Mouse (Mus musculus): Measurements from ENCODE around the gene Siglec1.
"Not testable (repeated sequence)": the region's sequence is repeated elsewhere in the genome, so short reads cannot be mapped to it uniquely, and the experiment has no call there.

Siglec1 gene

GRCm38 (mm10) chr2:131052043-131052442, 34.5 kb downstream of the Siglec1 start:
- no peak for DNase-seq

- DNase-seq = no peak
These were observed 40.5 kb downstream of the Siglec1 start for GRCm38 (mm10) chr2:131046025-131046424.

DNA sequence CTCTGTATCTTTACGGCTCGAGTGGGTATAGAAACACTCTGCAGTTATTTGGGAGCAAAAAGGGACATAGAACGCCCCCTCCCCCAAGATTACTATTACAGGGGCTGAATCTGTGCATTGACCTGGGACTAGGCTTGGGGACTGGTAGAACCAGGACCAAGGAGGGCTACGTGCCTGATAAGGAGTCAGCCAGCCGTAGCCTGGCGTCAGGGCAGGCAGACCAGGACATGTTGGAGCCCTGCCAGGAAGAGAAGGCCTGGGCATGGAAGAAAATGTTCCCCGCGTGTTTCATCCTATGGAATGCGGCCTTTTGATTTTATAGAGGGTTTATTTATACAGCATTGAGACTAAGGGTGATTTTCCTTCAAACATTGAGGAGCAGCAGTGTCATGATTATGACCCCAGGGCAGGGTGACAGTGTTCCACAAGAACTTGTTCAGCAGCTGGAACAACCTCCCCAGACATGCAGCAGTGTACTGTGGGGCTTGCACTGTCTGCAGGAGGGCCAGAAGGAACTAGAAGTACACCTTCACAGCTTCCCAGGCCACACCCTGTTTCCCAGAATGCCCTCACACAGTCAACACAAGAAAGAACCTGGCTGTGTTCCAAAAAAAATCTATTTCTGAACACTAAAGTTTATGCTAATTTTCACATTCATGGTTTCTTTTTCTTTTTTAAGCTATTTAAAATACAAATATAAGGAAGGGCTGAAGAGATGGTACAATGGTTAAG, 41.4 kb downstream of the Siglec1 start:
- peak in 1 of 2 experiments; percentile 5 for DNase-seq

DNA sequence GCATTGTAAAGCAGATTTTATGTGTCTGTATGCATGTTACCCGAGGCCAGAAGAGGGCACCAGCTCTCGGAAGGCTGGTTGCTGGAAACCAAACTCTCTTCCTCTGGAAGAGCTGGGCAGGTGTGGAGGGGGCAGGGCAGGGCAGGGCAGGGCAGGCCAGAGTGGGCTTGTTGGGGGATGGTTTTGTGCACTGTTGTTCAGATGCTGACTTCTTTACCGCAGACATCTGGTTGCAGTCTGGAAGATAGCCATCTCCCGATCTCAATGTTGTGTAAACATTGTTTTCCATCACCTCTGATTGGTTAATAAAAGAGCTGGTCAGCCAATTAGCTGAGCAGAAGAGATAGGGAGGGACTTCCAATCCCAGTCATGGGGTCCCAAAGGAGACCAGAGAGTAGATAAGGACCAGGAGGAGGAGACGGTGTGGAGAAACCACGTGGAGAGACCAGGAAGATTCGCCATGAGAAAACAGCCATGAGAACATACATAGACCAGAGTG, 42.2 kb downstream of the Siglec1 start:
- peak in 1 of 2 experiments; percentile 5 for DNase-seq

DNA sequence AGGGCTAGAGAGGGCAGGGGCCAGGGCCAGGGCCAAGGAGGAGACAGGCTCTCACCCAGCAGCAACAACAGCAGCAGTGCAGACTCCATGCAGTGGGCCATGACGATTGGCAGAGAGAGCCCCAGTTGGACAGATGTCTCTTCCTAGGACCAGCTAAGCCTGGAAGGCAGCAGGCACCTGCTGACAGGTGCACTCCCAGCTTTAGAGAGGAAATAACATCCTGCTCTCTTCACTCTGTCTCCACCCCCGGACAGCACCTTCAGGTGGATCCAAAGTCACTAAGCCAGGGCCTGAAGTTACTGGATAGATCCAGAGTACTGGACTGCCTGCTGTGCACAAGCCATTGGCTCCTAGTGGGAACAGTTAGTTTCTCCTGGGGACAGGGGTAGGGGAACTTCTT, 43.6 kb downstream of the Siglec1 start, which contains the start of gene Gfra4:
Gene Gfra4 (minus strand): TSS at position 101 of the 400 bp plus-strand sequence.
- DNase-seq = no peak

DNA sequence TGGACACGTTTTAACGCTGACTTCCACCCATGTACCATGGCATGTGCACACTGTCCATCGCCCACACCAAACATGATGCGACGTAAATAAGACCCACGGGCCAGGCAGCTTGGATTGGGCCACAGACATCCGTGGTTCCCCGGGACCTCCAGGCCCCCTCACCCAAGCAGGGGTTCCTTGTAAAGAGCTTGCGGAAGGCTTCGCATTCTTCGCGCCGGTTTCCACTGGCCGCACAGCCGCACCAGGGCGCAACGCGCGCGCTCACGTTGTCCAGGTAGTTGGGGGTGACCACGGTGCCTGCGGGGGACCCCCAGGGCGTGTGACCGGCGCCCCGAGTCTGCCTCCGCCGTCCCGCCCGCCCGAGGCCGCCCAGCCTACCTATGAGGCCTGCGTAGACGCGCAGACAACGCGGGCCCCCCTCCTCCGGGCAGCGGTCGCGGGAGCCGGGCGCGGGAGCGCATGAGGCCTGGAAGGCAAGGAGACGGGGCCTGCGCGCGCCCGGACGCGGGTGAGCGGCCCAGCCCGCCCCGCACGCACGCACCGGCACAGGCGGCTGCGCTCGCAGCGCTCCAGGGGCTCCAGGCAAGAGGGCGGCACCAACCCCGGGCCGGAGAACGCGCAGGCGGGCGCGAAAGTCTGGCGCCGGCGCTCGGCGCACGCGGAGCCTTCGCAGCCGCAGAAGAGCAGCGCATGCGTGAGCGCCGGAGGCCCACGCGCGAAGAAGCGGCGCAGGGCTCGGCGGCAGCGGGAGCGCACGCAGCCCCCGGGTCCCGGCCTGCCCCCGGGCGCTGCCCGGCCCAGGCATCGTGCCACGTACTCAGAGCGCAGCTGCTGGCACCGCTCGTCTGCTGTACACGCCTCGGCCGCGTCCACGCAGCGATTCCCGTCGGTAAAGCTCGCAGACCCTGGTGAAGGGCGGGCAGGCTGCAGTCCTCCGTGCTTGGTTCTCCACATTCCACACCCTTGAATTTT, 45.4 kb downstream of the Siglec1 start:
- DNase-seq = peak in 1 of 2 experiments; percentile 60

DNA sequence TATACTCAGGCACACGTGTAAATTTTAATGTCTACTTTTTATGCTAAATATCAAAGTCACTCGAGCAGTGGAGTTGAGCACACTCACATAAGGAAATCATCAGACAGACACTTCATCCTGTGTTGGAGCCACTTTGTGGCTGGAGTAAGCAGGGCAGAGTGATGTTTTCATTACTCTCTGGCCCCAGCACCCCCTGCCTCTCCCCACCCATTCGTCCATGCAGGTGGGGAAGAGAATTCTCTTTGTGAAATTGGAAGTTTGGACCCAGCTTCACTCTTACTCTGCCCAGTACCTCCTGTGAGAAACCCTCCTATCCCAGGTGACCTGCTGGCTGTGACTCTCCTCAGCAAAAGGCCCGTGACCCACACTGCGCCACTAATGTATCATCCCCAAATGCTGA, 47.9 kb downstream of the Siglec1 start:
- no peak for DNase-seq

GRCm38 (mm10) chr2:131038197-131038596, 48.4 kb downstream of the Siglec1 start:
- no peak for DNase-seq

DNA sequence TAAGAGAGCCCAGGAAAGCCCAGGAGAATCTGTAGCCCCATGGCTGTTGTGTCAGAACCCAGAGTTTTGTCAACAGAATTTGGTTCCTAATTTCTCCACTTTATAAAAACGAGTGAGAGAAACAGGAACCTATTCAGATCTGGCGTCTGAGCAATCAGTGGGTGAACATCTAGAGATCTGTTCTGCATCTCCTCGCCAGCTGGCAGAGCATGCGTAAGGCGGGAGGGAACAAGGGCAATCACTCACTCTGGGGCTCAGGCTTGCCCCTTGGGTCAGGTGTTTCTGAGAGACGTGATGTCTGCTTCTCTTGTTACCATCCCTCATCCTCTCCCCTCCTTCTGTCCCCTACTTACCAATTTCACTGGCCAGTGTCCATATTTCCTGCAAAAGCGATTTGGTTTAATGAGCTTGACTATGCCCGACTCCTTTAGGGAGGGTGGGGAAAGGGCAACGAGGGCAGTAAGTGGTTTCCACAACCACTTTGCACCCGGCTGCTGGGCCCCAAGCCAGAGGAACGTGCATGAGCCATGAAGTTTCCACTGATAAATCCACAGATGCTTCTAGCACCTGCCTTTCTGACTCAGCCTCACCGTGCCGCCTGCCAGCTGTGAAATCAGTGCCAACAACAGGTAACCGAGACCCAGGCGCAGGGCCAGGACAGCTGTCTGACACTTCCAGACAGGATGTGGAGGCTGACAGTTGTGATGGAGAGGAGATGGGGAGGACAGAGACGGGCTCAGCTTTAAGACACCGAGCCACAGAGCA, 49.2 kb downstream of the Siglec1 start:
- peak; percentile 34 to 68 for DNase-seq

- no peak for DNase-seq
These were observed 49.8 kb downstream of the Siglec1 start for GRCm38 (mm10) chr2:131036757-131037156.

DNA sequence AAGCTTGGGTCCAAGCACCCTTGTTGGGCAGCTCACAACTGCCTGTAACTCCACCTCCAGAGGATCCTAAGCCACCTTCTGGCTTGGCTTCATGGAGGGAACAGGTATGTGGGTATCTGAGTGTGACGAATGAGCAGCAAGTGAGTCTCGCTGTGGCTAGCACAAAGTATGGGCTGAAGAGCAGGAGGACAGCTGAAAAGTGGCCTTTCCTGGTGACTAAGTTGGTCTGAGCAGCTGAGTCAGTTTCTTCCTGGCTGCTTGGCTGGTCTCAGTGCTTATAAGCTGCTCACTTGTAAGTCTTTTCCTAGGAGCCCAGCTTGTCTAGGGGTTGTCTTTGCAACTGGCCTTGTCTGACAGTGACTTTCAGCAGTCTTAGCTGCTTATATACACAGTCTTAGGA, 50.2 kb downstream of the Siglec1 start:
- DNase-seq = no peak

DNA sequence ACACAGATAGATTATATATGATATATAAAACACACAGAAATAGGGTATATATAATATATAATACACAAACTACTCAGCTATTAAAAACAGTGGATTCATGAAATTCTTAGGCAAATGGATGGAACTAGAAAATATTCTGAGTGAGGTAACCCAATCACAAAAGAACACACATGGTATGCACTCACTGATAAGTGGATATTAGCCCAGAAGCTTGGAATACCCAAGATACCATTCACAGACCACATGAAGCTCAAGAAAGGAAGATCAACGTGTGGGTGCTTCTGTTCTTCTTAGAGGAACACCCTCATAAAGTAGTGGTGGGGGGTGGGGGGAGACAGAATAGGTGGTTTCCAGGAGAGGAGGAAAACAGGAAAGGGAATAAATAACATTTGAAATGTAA, 55.2 kb downstream of the Siglec1 start:
- DNase-seq = not testable (repeated sequence)

DNA sequence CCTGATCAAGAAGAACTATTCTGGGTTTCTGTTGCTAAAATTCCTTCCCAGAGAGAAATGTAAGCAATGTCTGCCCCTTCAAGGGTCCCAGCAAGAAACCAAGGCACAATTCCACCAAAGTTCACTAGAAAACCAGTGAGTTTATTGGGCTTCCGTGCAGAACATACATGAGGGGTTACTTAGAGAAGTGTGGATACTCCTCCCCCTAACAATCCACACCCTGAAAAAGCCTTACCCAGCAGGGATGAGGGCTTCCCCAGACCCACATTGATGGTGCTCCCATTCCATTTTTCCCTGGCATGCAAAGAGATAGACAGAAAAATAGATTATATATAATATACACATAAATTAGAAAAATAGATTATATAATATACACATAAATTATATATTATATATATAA, 55.6 kb downstream of the Siglec1 start:
- DNase-seq = no peak

GRCm38 (mm10) chr2:131030561-131030960, 56.0 kb downstream of the Siglec1 start:
- DNase-seq = no peak

GRCm38 (mm10) chr2:131029065-131029935, 57.3 kb downstream of the Siglec1 start:
- DNase-seq = peak in 1 of 2 experiments; percentile 30

- DNase-seq = no peak
These were observed 59.6 kb downstream of the Siglec1 start for GRCm38 (mm10) chr2:131026941-131027340.

- no peak for DNase-seq
These were observed 61.3 kb downstream of the Siglec1 start for GRCm38 (mm10) chr2:131025230-131025629.
